Mouse (Mus musculus): ENCODE data around the gene Rpl3. TPM values are rescaled to one million over a fixed set of nuclear protein-coding genes. Genes with fewer than 3 reads are reported as not detected.

Gene Rpl3
- polyA plus RNA-seq, 1 experiment: 778 TPM

- no peak for DNase-seq (ENCODE audit: extremely low spot score in 1 of 2, low spot score in 1 of 2)
These were observed 373 bp upstream of the Rpl3 start for GRCm38 (mm10) chr15:80092041-80092441.

- DNase-seq (ENCODE audit: extremely low spot score in 1 of 2, low spot score in 1 of 2): no peak
These were observed 937 bp downstream of the Rpl3 start for GRCm38 (mm10) chr15:80090741-80091120.

GRCm38 (mm10) chr15:80090155-80090554 lies 1.5 kb downstream of the Rpl3 start:
- DNase-seq (ENCODE audit: extremely low spot score in 1 of 2, low spot score in 1 of 2): no peak

- peak; percentile 92 to 98 for DNase-seq (ENCODE audit: extremely low spot score in 1 of 2, low spot score in 1 of 2)
These were observed 3.0 kb downstream of the Rpl3 start for GRCm38 (mm10) chr15:80088637-80089036.

GRCm38 (mm10) chr15:80087406-80088012 lies 4.2 kb downstream of the Rpl3 start:
- no peak for DNase-seq (ENCODE audit: extremely low spot score in 1 of 2, low spot score in 1 of 2)

GRCm38 (mm10) chr15:80083740-80084139 lies 7.9 kb downstream of the Rpl3 start:
- DNase-seq (ENCODE audit: extremely low spot score in 1 of 2, low spot score in 1 of 2): no peak

- DNase-seq (ENCODE audit: extremely low spot score in 1 of 2, low spot score in 1 of 2): peak; percentile 98 to 99
These were observed 8.4 kb downstream of the Rpl3 start for GRCm38 (mm10) chr15:80083276-80083731.

GRCm38 (mm10) chr15:80082661-80083275 lies 8.9 kb downstream of the Rpl3 start:
- no peak for DNase-seq (ENCODE audit: extremely low spot score in 1 of 2, low spot score in 1 of 2)

- no peak for DNase-seq (ENCODE audit: extremely low spot score in 1 of 2, low spot score in 1 of 2)
These were observed 9.7 kb downstream of the Rpl3 start for GRCm38 (mm10) chr15:80081801-80082546.

GRCm38 (mm10) chr15:80080711-80081615 lies 10.7 kb downstream of the Rpl3 start:
- no peak for DNase-seq (ENCODE audit: extremely low spot score in 1 of 2, low spot score in 1 of 2)

- no peak for DNase-seq (ENCODE audit: extremely low spot score in 1 of 2, low spot score in 1 of 2)
These were observed 11.7 kb downstream of the Rpl3 start for GRCm38 (mm10) chr15:80079954-80080353.

GRCm38 (mm10) chr15:80079129-80079668 lies 12.5 kb downstream of the Rpl3 start:
- no peak for DNase-seq (ENCODE audit: extremely low spot score in 1 of 2, low spot score in 1 of 2)

GRCm38 (mm10) chr15:80078058-80078814 lies 13.4 kb downstream of the Rpl3 start:
- DNase-seq (ENCODE audit: extremely low spot score in 1 of 2, low spot score in 1 of 2): no peak

- DNase-seq (ENCODE audit: extremely low spot score in 1 of 2, low spot score in 1 of 2): peak in 1 of 2 experiments; percentile 82
These were observed 15.1 kb downstream of the Rpl3 start for GRCm38 (mm10) chr15:80076338-80077136.

- DNase-seq (ENCODE audit: extremely low spot score in 1 of 2, low spot score in 1 of 2): no peak
These were observed 15.8 kb downstream of the Rpl3 start for GRCm38 (mm10) chr15:80075733-80076337.

- DNase-seq (ENCODE audit: extremely low spot score in 1 of 2, low spot score in 1 of 2): no peak
These were observed 16.3 kb downstream of the Rpl3 start for GRCm38 (mm10) chr15:80075374-80075694.

- no peak for DNase-seq (ENCODE audit: extremely low spot score in 1 of 2, low spot score in 1 of 2)
These were observed 16.9 kb downstream of the Rpl3 start for GRCm38 (mm10) chr15:80074663-80075373.

GRCm38 (mm10) chr15:80073256-80073621 lies 18.4 kb downstream of the Rpl3 start:
- no peak for DNase-seq (ENCODE audit: extremely low spot score in 1 of 2, low spot score in 1 of 2)

Measured in frontal cortex, adult 2 months (tissue).